In the genomic region with DNA sequence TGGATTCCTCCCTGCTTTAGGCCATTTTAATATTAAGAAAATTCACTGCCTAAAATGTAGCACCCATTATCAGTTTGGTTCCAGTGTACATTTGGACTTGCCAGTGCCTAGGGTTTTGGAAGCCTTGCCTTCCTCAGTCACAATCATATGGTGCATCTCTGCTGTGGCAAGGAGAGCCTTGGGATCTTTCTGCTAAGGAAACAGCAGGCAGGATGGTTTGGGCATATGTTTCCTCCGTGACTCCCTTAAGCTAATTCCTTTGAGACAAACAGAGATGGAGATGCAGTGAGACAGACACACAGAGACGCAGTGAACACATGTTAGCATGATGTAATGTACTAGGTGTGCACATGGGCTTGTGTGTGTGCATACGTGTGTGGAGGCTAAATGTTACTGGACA, we compare ENCODE assay signal across 15 mouse cellular contexts. TPM values are rescaled to one million over a fixed set of nuclear protein-coding genes. Genes with fewer than 3 reads are reported as not detected.
"Had no signal": no experiment of that assay in that cellular context is flagged by ENCODE, and none has a peak within 500 bp of the region (broad histone marks: within the 10 kb centered on the region; RNA-seq: fewer than 3 reads in every experiment).

No protein-coding gene starts in this region.

- DNase-seq: kidney, adult 18-20 months; kidney, postnatal 25 days; liver; liver, embryonic 13.5 days; liver, postnatal 0 days; retina, postnatal 1 day; thymus, postnatal 36 days had no signal

- H3K27me3 ChIP-seq: intestine, embryonic 15.5 days; limb, embryonic 12.5 days; liver, embryonic 13.5 days; lung, embryonic 15.5 days; midbrain, embryonic 12.5 days; neural tube, embryonic 13.5 days; stomach, embryonic 15.5 days had no signal

- ATAC-seq: intestine, embryonic 15.5 days; liver, postnatal 0 days; midbrain, embryonic 16.5 days had no signal

- H3K36me3 ChIP-seq: intestine, embryonic 15.5 days; limb, embryonic 12.5 days; liver, embryonic 13.5 days; lung, embryonic 15.5 days; midbrain, embryonic 12.5 days; neural tube, embryonic 13.5 days; stomach, embryonic 15.5 days had no signal

- H3K4me1 ChIP-seq: intestine, embryonic 15.5 days; limb, embryonic 12.5 days; liver, embryonic 13.5 days; lung, embryonic 15.5 days; midbrain, embryonic 12.5 days; neural tube, embryonic 13.5 days; stomach, embryonic 15.5 days had no signal

- H3K4me2 ChIP-seq: intestine, embryonic 15.5 days; limb, embryonic 12.5 days; liver, embryonic 13.5 days; lung, embryonic 15.5 days; midbrain, embryonic 12.5 days; neural tube, embryonic 13.5 days; stomach, embryonic 15.5 days had no signal

- H3K9me3 ChIP-seq: intestine, embryonic 15.5 days; limb, embryonic 12.5 days; liver, embryonic 13.5 days; lung, embryonic 15.5 days; midbrain, embryonic 12.5 days; neural tube, embryonic 13.5 days; stomach, embryonic 15.5 days had no signal

- H3K9ac ChIP-seq: intestine, embryonic 15.5 days; limb, embryonic 12.5 days; liver, embryonic 13.5 days; liver, postnatal 0 days; lung, embryonic 15.5 days; midbrain, embryonic 12.5 days; neural tube, embryonic 13.5 days; stomach, embryonic 15.5 days had no signal

- H3K4me3 ChIP-seq: intestine, embryonic 15.5 days; limb, embryonic 12.5 days; liver, embryonic 13.5 days; lung, embryonic 15.5 days; midbrain, embryonic 12.5 days; neural tube, embryonic 13.5 days; stomach, embryonic 15.5 days had no signal

- H3K27ac ChIP-seq: intestine, embryonic 15.5 days; limb, embryonic 12.5 days; liver, embryonic 13.5 days; lung, embryonic 15.5 days; midbrain, embryonic 12.5 days; neural tube, embryonic 13.5 days; stomach, embryonic 15.5 days had no signal

RNA-seq across cellular contexts. Expression of a gene that starts 7.8 kb away (rescaled TPM):
- total RNA-seq: megakaryocyte-erythroid progenitor cell, adult 5-6 weeks had no signal
